Mouse (Mus musculus) forebrain, embryonic 10.5 days (tissue): ENCODE data around the gene Wdr17. TPM values are rescaled to one million over a fixed set of nuclear protein-coding genes. Genes with fewer than 3 reads are reported as not detected.

Experiments used
- DNase-seq: peaks from one replicate; pipeline ENCODE4 v3.0.0-alpha.2; 2017; ENCODE audit warnings: low spot score; ENCODE audit errors: extremely low spot score
- H3K27ac ChIP-seq: fragments of 300-500 bp; sonication (generic); 2 replicates; pipeline ENCODE4 v1.5.1; 2016; ENCODE audit warnings: mild to moderate bottlenecking
- H3K27me3 ChIP-seq: fragments of 300-500 bp; sonication (generic); 2 replicates; pipeline ENCODE4 v1.6.1; 2016; ENCODE audit warnings: mild to moderate bottlenecking; ENCODE audit not compliant: poor library complexity, severe bottlenecking
- H3K36me3 ChIP-seq: fragments of 300-500 bp; sonication (generic); replicated peaks from 2 replicates; pipeline ENCODE4 v1.6.1; 2016; ENCODE audit warnings: mild to moderate bottlenecking, moderate library complexity
- H3K4me1 ChIP-seq: fragments of 300-500 bp; sonication (generic); 2 replicates; pipeline ENCODE4 v1.6.1; 2016
- H3K4me3 ChIP-seq: fragments of 300-500 bp; sonication (generic); 2 replicates; pipeline ENCODE4 v1.5.1; 2016; ENCODE audit warnings: mild to moderate bottlenecking, moderate library complexity
- H3K9me3 ChIP-seq: fragments of 300-500 bp; sonication (generic); 2 replicates; pipeline ENCODE4 v1.6.1; 2016; ENCODE audit warnings: mild to moderate bottlenecking, moderate library complexity
- WGBS: fragments of 180-500 bp; shearing (Covaris S2); methylation state at CpG from one replicate; pipeline ENCODE4 v1.1.7; 2016; 5-methylcytosine and 5-hydroxymethylcytosine counted together
- polyA plus RNA-seq: library from polyadenylated mRNA; unstranded; fragments of >200 nt; fragmentation: Nextera tagmentation; extraction: Ambion mirVana; gene quantifications from 2 replicates; pipeline ENCODE4 v1.2.1, GENCODE M21; 2016

Gene Wdr17
- polyA plus RNA-seq: 3.3 and 4.7 TPM in 2 replicates

- Histone ChIP-seq H3K27me3 (no peaks in the 10 kb centered on the region), H3K27ac (no peak within 1 kb of the TSS), H3K36me3 (no peaks in the 10 kb centered on the region), H3K9me3 (no peaks in the 10 kb centered on the region), H3K4me3 (no peak within 1 kb of the TSS), H3K4me1 (no peaks in the 10 kb centered on the region)
- DNase-seq: no peak
- 88% methylated on average over 9 of the region's 9 CpGs for WGBS
Measured at GRCm38 (mm10) chr8:54886987-54887785, at the start of gene Wdr17. Gene Wdr17, minus strand, starts transcription at chr8:54887184.

GRCm38 (mm10) chr8:54932306-54932705 lies 45.3 kb upstream of the Wdr17 start:
- Histone ChIP-seq H3K9me3 (no peaks in the 10 kb centered on the region), H3K4me3 (no peak overlapping the region), H3K27ac (no peak overlapping the region), H3K4me1 (no peaks in the 10 kb centered on the region), H3K27me3 (no peaks in the 10 kb centered on the region), H3K36me3 (no peaks in the 10 kb centered on the region)
- WGBS: 84% methylated on average over 2 of the region's 2 CpGs
- no peak for DNase-seq

- Histone ChIP-seq H3K27me3 (no peaks in the 10 kb centered on the region), H3K36me3 (no peaks in the 10 kb centered on the region), H3K27ac (no peak overlapping the region), H3K4me1 (peaks cover 17% of the 10 kb centered on the region), H3K4me3 (no peak overlapping the region), H3K9me3 (no peaks in the 10 kb centered on the region)
- no peak for DNase-seq
- WGBS: 87% methylated on average over 3 of the region's 3 CpGs
Measured at GRCm38 (mm10) chr8:54924936-54925335, 38.0 kb upstream of the Wdr17 start.

DNA sequence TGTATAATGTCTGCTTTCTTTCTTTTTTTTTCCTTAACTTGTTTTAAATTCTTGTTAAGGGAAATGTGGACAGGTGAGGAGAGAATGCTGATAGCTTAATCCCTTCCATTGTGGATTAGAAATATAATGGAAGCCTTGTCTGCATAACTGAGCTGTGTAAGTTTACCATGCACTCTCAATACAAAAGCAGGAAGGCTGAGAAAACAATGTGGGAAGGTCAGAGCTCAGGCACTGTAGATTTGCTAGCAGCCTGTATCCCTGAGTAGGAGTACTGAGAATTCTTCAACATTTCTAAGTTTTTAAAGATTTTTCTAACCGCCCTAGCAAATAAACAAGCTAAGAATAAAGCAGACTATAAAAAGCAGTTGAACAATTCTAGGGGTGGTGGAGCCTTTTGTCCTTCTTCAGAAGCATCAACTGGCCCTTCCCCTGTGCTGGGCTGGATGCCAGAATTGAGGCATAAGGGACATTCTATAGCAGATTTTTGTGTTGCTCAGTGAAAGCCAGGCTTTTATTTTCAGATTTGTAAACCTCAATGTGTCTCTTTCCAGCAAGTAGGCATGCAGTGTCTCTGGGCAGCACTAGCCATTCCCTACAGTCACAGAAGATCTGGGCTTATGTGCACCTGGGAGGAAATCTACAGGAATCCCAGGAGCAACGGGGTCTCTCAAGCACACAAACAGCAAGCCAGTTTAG lies 35.3 kb upstream of the Wdr17 start:
- no peaks in the 10 kb centered on the region for H3K9me3 ChIP-seq
- H3K4me3 ChIP-seq: no peak overlapping the region
- H3K4me1 ChIP-seq: peaks cover 20% of the 10 kb centered on the region
- H3K36me3 ChIP-seq: no peaks in the 10 kb centered on the region
- DNase-seq: no peak
- peak overlapping the region; percentile 56 for H3K27ac ChIP-seq
- no peaks in the 10 kb centered on the region for H3K27me3 ChIP-seq
- 57% methylated on average over 2 of the region's 2 CpGs for WGBS

- 0 out of 2 replicates have a peak overlapping the region, but pooled peaks have one; percentile 15 for H3K27ac ChIP-seq
- no peaks in the 10 kb centered on the region for H3K27me3 ChIP-seq
- no peaks in the 10 kb centered on the region for H3K36me3 ChIP-seq
- H3K4me1 ChIP-seq: peaks cover 15% of the 10 kb centered on the region
- no peaks in the 10 kb centered on the region for H3K9me3 ChIP-seq
- no peak for DNase-seq
- no peak overlapping the region for H3K4me3 ChIP-seq
- 68% methylated on average over 9 of the region's 9 CpGs for WGBS
Measured at GRCm38 (mm10) chr8:54917710-54918109, 30.7 kb upstream of the Wdr17 start.

DNA sequence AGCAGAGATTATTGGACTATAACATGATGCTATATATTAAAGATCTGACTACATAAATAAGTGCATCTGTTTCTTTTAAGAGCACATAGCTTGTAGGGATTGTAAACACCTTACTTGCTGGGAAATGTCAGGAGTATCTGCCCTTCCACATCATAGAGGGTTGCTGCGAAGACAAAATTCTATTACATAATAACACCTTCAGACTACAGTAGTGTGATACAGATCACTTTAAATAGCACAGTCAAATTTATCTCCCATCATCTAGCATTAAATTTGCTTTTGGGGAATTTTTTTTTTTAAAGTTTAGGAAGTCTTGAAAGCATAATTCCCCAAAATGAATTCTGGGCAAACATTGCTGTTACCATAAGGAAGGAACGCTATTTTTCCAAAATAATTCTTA lies 25.9 kb upstream of the Wdr17 start:
- Histone ChIP-seq H3K4me3 (no peak overlapping the region), H3K36me3 (no peaks in the 10 kb centered on the region), H3K27ac (no peak overlapping the region), H3K4me1 (peaks cover 3% of the 10 kb centered on the region; the same call in 1 of the 2 replicates), H3K9me3 (no peaks in the 10 kb centered on the region), H3K27me3 (no peaks in the 10 kb centered on the region)
- DNase-seq: no peak
- 91% methylated on average over 2 of the region's 2 CpGs for WGBS

DNA sequence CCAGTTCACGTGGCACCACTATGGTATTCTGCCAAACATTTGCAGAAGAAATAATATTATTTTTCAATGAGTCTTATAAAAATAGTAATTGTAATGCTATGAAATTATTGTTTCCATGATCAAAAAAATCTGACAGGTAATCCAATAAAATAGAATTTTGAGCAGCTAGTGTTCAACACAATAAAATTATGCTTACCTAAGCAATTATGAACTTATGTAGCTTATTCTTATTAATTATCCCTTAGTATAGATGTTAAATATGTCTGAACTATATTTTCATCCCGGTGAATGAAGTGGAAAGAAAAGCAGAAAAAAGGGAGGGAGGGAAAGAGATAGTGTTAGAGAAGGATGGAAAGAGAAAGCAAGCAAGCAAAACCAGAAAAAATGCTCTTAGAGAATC lies 12.5 kb upstream of the Wdr17 start:
- Histone ChIP-seq H3K4me1 (no peaks in the 10 kb centered on the region), H3K27ac (no peak overlapping the region), H3K4me3 (no peak overlapping the region), H3K36me3 (no peaks in the 10 kb centered on the region), H3K27me3 (no peaks in the 10 kb centered on the region), H3K9me3 (no peaks in the 10 kb centered on the region)
- no peak for DNase-seq
- WGBS: 88% methylated on average over 2 of the region's 2 CpGs

GRCm38 (mm10) chr8:54894637-54895322 lies 7.8 kb upstream of the Wdr17 start:
- Histone ChIP-seq H3K4me3 (no peak overlapping the region), H3K9me3 (no peaks in the 10 kb centered on the region), H3K4me1 (no peaks in the 10 kb centered on the region), H3K27ac (no peak overlapping the region), H3K27me3 (no peaks in the 10 kb centered on the region), H3K36me3 (no peaks in the 10 kb centered on the region)
- DNase-seq: no peak
- 89% methylated on average over 2 of the region's 2 CpGs for whole genome bisulfite sequencing

DNA sequence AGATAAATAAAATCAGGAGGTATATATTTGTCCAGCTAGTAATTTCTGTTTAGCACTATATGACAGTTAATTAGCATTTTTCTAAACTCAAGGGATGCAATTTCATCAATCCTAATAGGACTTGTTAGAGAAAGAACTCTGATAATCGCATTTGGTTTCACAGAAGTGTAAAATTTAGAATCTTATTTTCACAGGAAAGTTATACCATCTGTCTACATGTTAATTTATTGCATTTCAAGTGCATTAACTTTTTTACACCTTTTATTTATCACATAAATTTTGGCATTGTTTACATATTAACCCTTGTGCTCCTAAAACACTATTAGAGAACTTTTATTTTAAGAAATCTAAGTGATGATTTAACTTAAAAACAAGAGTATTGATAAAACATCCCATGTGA lies 7.2 kb upstream of the Wdr17 start:
- DNase-seq: no peak
- H3K4me3 ChIP-seq: no peak overlapping the region
- 85% methylated on average over 1 of the region's 1 CpGs for WGBS
- no peaks in the 10 kb centered on the region for H3K9me3 ChIP-seq
- H3K4me1 ChIP-seq: no peaks in the 10 kb centered on the region
- H3K27ac ChIP-seq: no peak overlapping the region
- H3K27me3 ChIP-seq: no peaks in the 10 kb centered on the region
- no peaks in the 10 kb centered on the region for H3K36me3 ChIP-seq

DNA sequence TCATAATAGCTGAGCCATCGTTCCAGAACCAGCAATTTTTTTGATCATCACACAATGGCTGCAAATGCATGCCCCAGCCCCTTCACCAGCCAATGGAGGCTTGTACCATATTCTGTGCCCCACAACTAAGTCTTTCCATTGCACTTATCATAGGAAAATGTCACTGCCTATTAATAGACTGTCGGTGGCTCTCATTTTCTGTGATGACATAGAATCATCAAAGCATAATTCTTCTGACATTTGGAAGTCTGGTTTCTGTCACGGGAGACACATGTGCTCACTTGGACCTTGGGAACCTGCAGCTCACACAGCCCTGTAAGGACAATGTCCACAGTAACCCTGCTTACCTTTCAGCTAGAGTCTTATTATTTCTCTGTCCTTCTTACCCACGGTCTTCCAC lies 424 bp downstream of the Wdr17 start:
- Histone ChIP-seq H3K36me3 (no peaks in the 10 kb centered on the region), H3K27me3 (no peaks in the 10 kb centered on the region), H3K4me3 (no peak overlapping the region), H3K27ac (no peak overlapping the region), H3K9me3 (no peaks in the 10 kb centered on the region), H3K4me1 (no peaks in the 10 kb centered on the region)
- WGBS: 87% methylated on average over 4 of the region's 4 CpGs
- DNase-seq: no peak

GRCm38 (mm10) chr8:54876458-54876857 lies 10.5 kb downstream of the Wdr17 start:
- Histone ChIP-seq H3K27me3 (no peaks in the 10 kb centered on the region), H3K4me1 (no peaks in the 10 kb centered on the region), H3K36me3 (no peaks in the 10 kb centered on the region), H3K27ac (no peak overlapping the region), H3K4me3 (no peak overlapping the region), H3K9me3 (no peaks in the 10 kb centered on the region)
- WGBS: 95% methylated on average over 4 of the region's 4 CpGs
- no peak for DNase-seq

DNA sequence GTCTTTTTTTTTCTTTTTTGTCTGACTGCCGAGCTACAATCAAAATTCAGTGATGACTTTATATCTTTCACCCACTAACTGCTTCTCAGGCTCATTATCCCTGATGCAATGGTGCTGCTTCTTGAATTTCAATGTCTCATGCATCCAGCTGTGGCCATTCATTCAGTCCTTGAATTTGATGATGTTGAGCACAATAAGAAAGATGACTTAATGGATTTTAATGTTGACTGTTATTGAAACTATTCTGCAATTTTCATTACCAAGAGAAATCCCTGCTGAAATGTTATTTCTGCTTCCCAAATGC lies 22.3 kb downstream of the Wdr17 start:
- Histone ChIP-seq H3K27me3 (no peaks in the 10 kb centered on the region), H3K4me3 (no peak overlapping the region), H3K27ac (no peak overlapping the region), H3K9me3 (no peaks in the 10 kb centered on the region), H3K36me3 (no peaks in the 10 kb centered on the region), H3K4me1 (no peaks in the 10 kb centered on the region)
- 70% methylated on average over 1 of the region's 1 CpGs for WGBS
- DNase-seq: no peak
